Mouse (Mus musculus): ENCODE results near the gene Ereg.

The Ereg gene

GRCm38 (mm10) chr5:91110023-91110670, 35.7 kb downstream of the Ereg start:
- DNase-seq (ENCODE audit: extremely low read depth, low read depth, low spot score) = no peak

- DNase-seq (ENCODE audit: extremely low read depth, low read depth, low spot score) = no peak
Observed at GRCm38 (mm10) chr5:91111019-91111418, 36.6 kb downstream of the Ereg start.

DNA sequence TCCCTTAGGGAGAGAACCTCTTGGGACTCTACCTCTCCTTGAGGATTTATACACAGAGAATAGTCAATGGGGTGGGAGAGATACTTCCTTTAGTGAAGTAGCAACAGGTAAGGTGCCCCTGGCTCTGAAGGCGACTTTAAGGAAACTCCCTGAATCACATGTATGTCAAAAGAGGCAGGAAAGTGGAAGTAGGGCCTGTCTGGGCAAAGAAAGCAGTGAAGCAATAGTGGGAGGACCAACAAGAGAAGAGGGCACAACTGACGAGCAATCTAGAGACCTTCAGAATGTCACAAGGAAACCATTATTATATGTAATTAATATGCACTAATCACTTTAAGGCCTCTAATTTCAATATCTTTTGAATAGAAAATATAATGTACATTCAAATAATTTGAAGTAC, 39.5 kb downstream of the Ereg start:
- DNase-seq (ENCODE audit: extremely low read depth, low read depth, low spot score) = no peak

DNA sequence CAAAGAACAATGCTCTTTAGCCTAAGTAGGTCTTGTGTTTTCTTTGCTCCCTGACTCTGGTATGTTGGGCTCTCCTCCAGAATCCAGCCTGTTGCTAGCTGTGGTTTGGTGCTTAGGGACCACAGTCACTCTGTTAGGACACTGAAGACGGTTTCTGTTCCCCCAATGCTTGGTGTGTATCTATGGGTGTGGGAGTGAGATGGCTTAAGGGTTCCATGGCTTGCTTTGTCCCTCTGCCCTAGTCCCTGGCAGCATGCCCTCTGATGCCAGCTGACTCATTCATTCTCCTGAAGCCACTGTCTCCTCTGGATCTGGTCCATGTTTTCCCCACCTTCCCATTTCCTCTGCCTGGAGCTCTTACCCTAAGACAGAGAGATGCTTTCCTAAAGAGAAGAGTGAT, 40.2 kb downstream of the Ereg start:
- DNase-seq (ENCODE audit: extremely low read depth, low read depth, low spot score) = no peak

DNA sequence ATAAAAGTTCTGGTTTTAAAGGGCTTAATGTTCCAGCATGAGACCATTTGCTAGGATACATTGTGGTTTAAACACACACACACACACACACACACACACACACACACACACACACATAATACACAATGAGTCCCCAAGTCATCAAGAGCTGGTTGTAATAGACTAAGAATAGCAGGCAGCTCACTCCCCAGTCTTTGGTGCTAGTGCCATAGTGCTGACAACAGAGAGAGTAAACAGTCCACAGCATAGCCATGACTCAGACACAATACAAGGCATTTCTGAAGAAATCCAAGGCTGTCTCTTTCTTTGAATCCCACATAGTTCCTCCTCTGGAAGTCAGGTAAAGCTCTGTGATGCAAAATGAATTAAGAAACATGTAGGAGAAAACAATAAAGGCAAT, 44.2 kb downstream of the Ereg start:
- no peak for DNase-seq (ENCODE audit: extremely low read depth, low read depth, low spot score)

GRCm38 (mm10) chr5:91123404-91123803, 49.0 kb downstream of the Ereg start:
- no peak for DNase-seq (ENCODE audit: extremely low read depth, low read depth, low spot score)

GRCm38 (mm10) chr5:91124140-91124539, 49.7 kb downstream of the Ereg start:
- no peak for DNase-seq (ENCODE audit: extremely low read depth, low read depth, low spot score)

DNA sequence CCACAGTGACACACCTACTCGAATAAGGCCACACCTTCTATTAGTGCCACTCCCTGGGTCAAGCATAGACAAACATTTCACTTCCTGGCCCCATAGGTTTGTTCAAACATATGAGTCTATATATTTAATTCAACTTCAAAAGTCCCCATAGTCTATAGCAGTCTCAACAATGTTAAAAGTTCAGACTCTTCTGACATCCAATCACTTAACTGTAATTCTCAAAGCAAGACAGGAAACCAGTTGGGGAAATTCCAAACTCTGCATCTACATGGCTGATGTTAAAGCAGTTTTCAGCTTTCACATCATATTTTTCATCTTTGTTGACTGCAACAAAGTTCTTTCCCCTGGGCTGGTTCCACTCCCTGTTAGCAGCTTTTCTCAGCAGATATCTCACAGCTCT, 52.2 kb downstream of the Ereg start:
- no peak for DNase-seq (ENCODE audit: extremely low read depth, low read depth, low spot score)

GRCm38 (mm10) chr5:91134961-91135360, 60.5 kb downstream of the Ereg start:
- no peak for DNase-seq (ENCODE audit: extremely low read depth, low read depth, low spot score)

- DNase-seq (ENCODE audit: extremely low read depth, low read depth, low spot score) = no peak
Observed at GRCm38 (mm10) chr5:91138970-91139369, 64.5 kb downstream of the Ereg start.

GRCm38 (mm10) chr5:91139446-91139873, 65.0 kb downstream of the Ereg start, which contains the start of gene Areg:
Gene Areg (plus strand): TSS chr5:91139599.
- DNase-seq (ENCODE audit: extremely low read depth, low read depth, low spot score) = no peak

GRCm38 (mm10) chr5:91140896-91141448, 66.5 kb downstream of the Ereg start:
- DNase-seq (ENCODE audit: extremely low read depth, low read depth, low spot score) = no peak
